Mouse (Mus musculus) forebrain, embryonic 16.5 days (tissue): ENCODE results near the gene Gm20388. TPM values are rescaled to one million over a fixed set of nuclear protein-coding genes. Genes with fewer than 3 reads are reported as not detected.

Experiments
- ATAC-seq: fragments of 200-750 bp; cut with Nextera tagmentation; 2 replicates; pipeline ENCODE4 v1.8.0; 2017; ENCODE audit warnings: mild to moderate bottlenecking, moderate library complexity
- H3K27ac ChIP-seq: fragments of 300-500 bp; sonication (generic); 2 replicates; pipeline ENCODE4 v1.5.1; 2014; ENCODE audit warnings: low read length, control low read depth
- H3K27me3 ChIP-seq: fragments of 300-500 bp; sonication (generic); replicated peaks from 2 replicates; pipeline ENCODE4 v1.6.1; 2014; ENCODE audit warnings: low read length; ENCODE audit not compliant: control insufficient read depth, insufficient read depth
- H3K36me3 ChIP-seq: fragments of 300-500 bp; sonication (generic); 2 replicates; pipeline ENCODE4 v1.6.1; 2014; ENCODE audit not compliant: control insufficient read depth, insufficient read depth
- H3K4me1 ChIP-seq: fragments of 300-500 bp; sonication (generic); replicated peaks from 2 replicates; pipeline ENCODE4 v1.6.1; 2014; ENCODE audit warnings: low read length; ENCODE audit not compliant: control insufficient read depth, insufficient read depth
- H3K4me2 ChIP-seq: fragments of 300-500 bp; sonication (generic); 2 replicates; pipeline ENCODE4 v1.6.1; 2014; ENCODE audit warnings: mild to moderate bottlenecking, low read length, control low read depth
- H3K4me3 ChIP-seq: fragments of 300-500 bp; sonication (generic); replicated peaks from 2 replicates; pipeline ENCODE4 v1.5.1; 2014; ENCODE audit warnings: mild to moderate bottlenecking, low read length, control low read depth
- H3K9ac ChIP-seq: fragments of 300-500 bp; sonication (generic); replicated peaks from 2 replicates; pipeline ENCODE4 v1.6.1; 2014; ENCODE audit warnings: low read depth, low read length, control low read depth
- H3K9me3 ChIP-seq: fragments of 300-500 bp; sonication (generic); 2 replicates; pipeline ENCODE4 v1.6.1; 2016; ENCODE audit warnings: low read length; ENCODE audit not compliant: control insufficient read depth
- WGBS: fragments of 180-500 bp; shearing (Covaris S2); extraction: QIAGEN DNeasy Blood & Tissue Kit; methylation state at CpG from one replicate; pipeline ENCODE4 v1.1.7; 2014; 5-methylcytosine and 5-hydroxymethylcytosine counted together
- polyA plus RNA-seq: library from polyadenylated mRNA; unstranded; fragments of >200 nt; fragmentation: Nextera tagmentation; extraction: Ambion mirVana; gene quantifications from 2 replicates; pipeline ENCODE4 v1.2.1, GENCODE M21; 2015

Gm20388 gene
- polyA plus RNA-seq, 1 experiment from 2014 or later, result 4.7 TPM

DNA sequence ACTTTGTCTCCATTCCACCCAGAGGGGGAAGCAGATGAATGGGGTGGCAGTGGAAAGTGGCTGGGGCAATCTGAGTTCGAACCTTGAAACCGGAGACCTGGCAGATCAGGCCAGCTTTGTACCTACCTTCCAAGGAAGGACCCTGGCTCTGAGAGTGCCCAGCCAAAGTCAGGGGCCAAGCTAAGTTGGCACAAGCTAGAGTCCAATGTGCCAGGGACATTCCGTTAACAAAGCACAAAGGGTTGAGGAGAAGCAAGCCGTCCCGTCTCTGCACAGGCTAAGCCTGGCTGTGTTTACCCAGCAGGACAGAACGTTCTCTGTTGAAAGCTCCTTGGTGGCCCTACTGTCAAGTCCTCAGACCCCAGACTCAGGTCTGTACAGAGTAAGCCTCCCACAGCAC lies 3875.5 kb downstream of the Gm20388 start:
- Histone ChIP-seq H3K27ac (no peak overlapping the region), H3K36me3 (no peaks in the 10 kb centered on the region), H3K4me1 (0 out of 2 replicates have a peak, but pooled peaks cover 2% of the 10 kb centered on the region), H3K4me2 (no peak overlapping the region), H3K9ac (no peak overlapping the region), H3K27me3 (no peaks in the 10 kb centered on the region), H3K9me3 (no peaks in the 10 kb centered on the region), H3K4me3 (no peak overlapping the region)
- no peak for ATAC-seq
- WGBS, result 77% methylated on average over 6 of the region's 6 CpGs

DNA sequence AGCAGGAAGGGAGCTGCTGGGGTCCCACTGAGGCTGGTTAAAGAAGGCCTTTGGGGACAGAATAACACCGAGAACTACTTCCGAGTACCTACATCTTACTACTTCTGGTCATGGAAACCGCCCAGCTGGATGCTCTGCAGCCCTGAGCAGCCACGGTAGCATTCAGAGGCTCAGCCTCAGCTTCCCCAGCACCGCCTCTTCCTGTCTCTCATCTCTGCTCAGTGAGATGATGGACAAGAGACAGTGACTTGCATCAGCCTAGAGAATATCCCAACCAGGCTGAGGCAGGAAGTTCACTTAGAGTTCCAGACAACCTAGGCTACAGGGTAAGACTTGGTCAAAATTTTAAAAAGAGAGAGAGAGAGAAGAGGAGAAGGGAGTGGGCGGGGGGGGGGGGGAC lies 3876.0 kb downstream of the Gm20388 start:
- 81% methylated on average over 6 of the region's 6 CpGs for WGBS
- no peak for ATAC-seq
- Histone ChIP-seq H3K27me3 (no peaks in the 10 kb centered on the region), H3K9me3 (no peaks in the 10 kb centered on the region), H3K9ac (no peak overlapping the region), H3K4me3 (no peak overlapping the region), H3K27ac (no peak overlapping the region), H3K4me1 (peaks cover 2% of the 10 kb centered on the region; the same call in 1 of the 2 replicates), H3K36me3 (no peaks in the 10 kb centered on the region), H3K4me2 (no peak overlapping the region)

DNA sequence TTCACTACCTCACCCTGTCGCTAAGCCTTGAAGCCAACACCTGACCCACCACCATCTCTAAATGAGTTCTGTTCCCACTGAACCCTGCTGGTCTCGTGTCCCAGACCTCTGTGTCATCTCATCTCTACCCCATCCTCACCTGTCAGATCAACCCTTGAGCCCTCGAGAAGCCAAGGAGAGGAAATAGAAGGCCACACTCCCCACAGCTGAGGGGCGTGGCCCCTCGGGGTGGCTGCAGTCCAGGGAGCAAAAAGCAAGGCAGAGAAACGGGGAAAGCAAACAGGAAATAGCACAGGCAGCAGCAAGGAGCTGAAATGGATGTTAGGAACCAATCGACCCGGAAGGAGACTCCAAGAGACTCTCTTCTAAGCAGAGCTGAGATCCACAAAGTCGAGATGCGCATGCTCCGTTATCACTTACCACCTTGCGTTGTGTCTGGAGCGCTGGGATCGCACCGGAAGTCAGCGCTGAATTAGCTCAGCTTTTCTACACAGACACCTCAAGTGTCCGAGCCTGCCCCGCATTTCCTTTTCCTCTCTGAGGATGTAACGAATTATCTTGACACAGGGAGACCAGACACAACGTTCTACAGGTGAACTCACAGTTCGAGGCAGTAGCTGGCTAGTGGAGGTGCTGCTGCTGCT lies 3876.7 kb downstream of the Gm20388 start:
- no peak overlapping the region for H3K4me2 ChIP-seq
- WGBS, result 64% methylated on average over 21 of the region's 21 CpGs
- no peak overlapping the region for H3K4me3 ChIP-seq
- H3K9ac ChIP-seq, result no peak overlapping the region
- no peaks in the 10 kb centered on the region for H3K9me3 ChIP-seq
- H3K4me1 ChIP-seq, result peaks cover 2% of the 10 kb centered on the region; the same call in 1 of the 2 replicates
- ATAC-seq, result no peak
- H3K27ac ChIP-seq, result no peak overlapping the region
- H3K36me3 ChIP-seq, result no peaks in the 10 kb centered on the region
- no peaks in the 10 kb centered on the region for H3K27me3 ChIP-seq

DNA sequence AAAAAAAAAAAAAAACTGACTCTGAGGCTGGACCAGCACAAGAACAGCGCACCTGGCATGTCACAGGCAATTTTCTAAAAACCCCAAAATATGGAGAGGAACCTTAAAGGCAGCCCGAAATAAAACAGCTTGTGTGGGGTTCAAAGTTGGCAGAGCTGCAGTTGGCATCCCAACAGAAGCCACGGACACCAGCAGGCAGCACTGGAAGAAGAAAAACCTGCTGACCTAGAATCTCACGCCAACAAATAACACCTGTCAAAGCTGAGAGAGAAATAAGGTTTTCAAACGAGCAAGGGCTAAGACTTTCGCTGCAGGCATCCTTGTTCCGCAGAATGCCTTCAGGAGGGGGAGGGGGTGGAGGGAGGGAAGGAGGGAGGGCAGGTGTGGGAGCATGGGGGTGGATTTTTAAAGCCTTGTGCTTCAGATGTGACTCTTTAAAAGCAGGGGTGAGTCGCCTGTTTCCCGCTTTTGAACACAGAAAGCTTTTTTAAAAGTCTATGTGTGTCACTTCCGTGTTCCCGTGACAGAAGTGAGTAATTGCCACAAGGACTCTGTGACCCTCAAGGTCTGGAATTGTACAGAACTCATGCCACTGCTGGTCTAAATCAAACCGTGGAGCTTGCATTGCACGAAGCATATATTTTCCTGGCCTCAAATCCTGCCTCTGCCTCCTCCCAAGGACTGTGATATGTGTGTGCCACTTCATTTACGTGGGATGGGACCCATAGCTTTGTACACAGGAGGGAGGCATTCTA lies 3878.0 kb downstream of the Gm20388 start:
- no peak overlapping the region for H3K4me2 ChIP-seq
- H3K36me3 ChIP-seq, result no peaks in the 10 kb centered on the region
- no peak for ATAC-seq
- H3K9ac ChIP-seq, result no peak overlapping the region
- no peak overlapping the region for H3K4me3 ChIP-seq
- no peaks in the 10 kb centered on the region for H3K27me3 ChIP-seq
- H3K9me3 ChIP-seq, result no peaks in the 10 kb centered on the region
- H3K27ac ChIP-seq, result no peak overlapping the region
- 57% methylated on average over 14 of the region's 14 CpGs for WGBS
- peaks cover 2% of the 10 kb centered on the region; the same call in 1 of the 2 replicates for H3K4me1 ChIP-seq

DNA sequence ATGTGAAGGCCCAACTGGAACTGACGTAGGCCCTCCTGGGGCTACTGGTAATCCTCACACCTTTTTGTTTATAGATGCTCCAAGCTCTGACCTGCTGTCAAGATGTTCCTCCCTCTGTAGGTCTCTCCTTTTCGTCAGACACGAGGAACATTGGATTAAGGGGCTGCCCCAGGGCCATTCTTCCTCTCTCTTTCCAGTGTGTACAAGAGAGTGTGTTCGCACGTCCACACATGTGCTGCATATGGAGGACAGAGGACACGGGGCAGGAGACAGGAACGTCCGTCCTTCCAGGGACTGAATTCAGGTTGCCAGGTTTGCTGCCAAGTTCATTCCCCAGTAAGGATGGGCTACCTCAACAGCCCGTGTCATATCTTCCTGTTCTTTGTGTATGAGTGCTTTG lies 3878.8 kb downstream of the Gm20388 start:
- H3K4me1 ChIP-seq, result peaks cover 2% of the 10 kb centered on the region; the same call in 1 of the 2 replicates
- H3K27me3 ChIP-seq, result no peaks in the 10 kb centered on the region
- H3K36me3 ChIP-seq, result no peaks in the 10 kb centered on the region
- no peaks in the 10 kb centered on the region for H3K9me3 ChIP-seq
- no peak overlapping the region for H3K4me2 ChIP-seq
- H3K27ac ChIP-seq, result no peak overlapping the region
- WGBS, result 76% methylated on average over 9 of the region's 9 CpGs
- no peak for ATAC-seq
- H3K9ac ChIP-seq, result no peak overlapping the region
- H3K4me3 ChIP-seq, result no peak overlapping the region

DNA sequence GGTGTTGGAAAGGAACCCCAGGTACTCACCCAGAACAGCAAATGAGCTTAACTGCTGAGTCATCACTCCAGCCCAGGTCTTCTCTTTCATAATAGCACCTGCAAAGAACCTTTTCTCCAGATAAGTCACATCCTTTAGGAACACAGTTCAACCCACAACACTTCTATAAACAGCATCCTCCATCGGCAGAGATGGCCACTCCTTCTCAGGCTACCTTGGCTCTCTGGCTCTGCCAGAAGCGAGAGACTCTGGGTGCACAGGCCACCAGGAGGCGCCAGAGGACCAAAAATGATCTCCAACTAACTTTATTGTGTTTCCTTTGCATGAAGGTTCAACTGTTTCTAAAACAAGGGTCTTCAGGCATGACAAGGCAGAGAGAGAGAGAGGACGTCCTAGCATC lies 3879.3 kb downstream of the Gm20388 start:
- no peak overlapping the region for H3K4me3 ChIP-seq
- 2% methylated on average over 4 of the region's 4 CpGs for WGBS
- no peaks in the 10 kb centered on the region for H3K27me3 ChIP-seq
- H3K36me3 ChIP-seq, result no peaks in the 10 kb centered on the region
- ATAC-seq, result no peak
- H3K27ac ChIP-seq, result no peak overlapping the region
- peaks cover 2% of the 10 kb centered on the region; the same call in 1 of the 2 replicates for H3K4me1 ChIP-seq
- no peak overlapping the region for H3K4me2 ChIP-seq
- H3K9me3 ChIP-seq, result no peaks in the 10 kb centered on the region
- no peak overlapping the region for H3K9ac ChIP-seq

DNA sequence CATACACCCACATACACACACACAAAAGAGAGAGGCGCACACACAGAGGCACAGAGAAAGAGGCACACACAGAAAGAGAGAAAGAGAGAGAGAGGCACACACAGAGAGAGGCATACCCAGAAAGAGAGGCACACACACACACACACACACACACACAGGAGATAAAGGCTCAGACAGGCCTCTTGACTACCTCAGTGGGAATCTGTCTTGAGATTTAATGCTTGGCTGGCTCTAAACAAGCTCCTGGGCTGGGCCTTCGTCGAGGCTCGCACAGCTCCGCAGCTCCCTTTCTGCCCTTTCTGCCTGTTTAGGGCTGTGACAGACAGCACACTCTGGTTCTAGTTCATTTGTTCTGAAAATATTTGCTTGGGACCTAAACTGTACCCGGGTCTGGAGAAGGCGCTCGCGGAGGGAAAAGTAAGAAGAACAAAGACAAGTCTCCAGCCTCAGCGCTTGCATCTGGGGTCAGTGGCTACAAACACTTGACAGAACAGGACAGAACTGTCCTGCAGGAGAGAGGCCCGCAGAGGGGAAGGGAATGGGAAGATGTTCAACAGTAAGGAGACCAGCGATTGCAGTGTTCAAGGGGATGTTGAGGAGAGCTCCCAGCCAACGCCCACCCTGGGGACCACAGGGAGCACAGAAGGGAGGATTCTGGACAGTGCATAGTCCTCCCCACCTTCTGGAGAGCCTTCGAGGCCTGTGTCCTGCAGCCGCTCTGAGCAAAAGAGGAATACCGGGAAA lies 3880.6 kb downstream of the Gm20388 start:
- H3K4me2 ChIP-seq, result no peak overlapping the region
- H3K9me3 ChIP-seq, result no peaks in the 10 kb centered on the region
- no peak overlapping the region for H3K4me3 ChIP-seq
- H3K27me3 ChIP-seq, result no peaks in the 10 kb centered on the region
- H3K9ac ChIP-seq, result 0 out of 2 replicates have a peak overlapping the region, but pooled peaks have one; percentile 11
- peak; percentile 33 for ATAC-seq
- no peaks in the 10 kb centered on the region for H3K36me3 ChIP-seq
- whole genome bisulfite sequencing, result 15% methylated on average over 16 of the region's 16 CpGs
- peaks cover 2% of the 10 kb centered on the region; the same call in 1 of the 2 replicates for H3K4me1 ChIP-seq
- H3K27ac ChIP-seq, result no peak overlapping the region

DNA sequence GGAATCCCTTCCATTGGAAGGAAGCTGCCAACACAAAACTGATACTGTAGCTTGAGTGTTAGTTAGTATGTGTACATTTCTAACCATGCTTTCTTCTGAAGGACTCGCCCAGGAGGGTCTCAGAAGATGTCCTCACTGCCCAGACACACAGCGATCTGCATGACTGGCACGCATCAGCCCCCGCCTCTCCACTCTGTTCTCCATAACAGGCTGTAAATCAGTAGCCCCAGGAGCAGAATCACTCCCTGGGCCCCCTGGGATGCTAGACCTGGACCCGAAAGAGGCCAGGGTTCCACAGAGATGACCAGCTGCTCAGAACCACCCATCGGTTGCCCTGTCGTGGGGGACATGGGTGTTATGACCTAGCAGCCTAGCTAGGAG lies 3881.2 kb downstream of the Gm20388 start:
- H3K9me3 ChIP-seq, result no peaks in the 10 kb centered on the region
- no peaks in the 10 kb centered on the region for H3K36me3 ChIP-seq
- peaks cover 2% of the 10 kb centered on the region; the same call in 1 of the 2 replicates for H3K4me1 ChIP-seq
- ATAC-seq, result no peak
- no peaks in the 10 kb centered on the region for H3K27me3 ChIP-seq
- no peak overlapping the region for H3K9ac ChIP-seq
- H3K4me3 ChIP-seq, result no peak overlapping the region
- 67% methylated on average over 7 of the region's 7 CpGs for WGBS
- no peak overlapping the region for H3K27ac ChIP-seq
- H3K4me2 ChIP-seq, result no peak overlapping the region

DNA sequence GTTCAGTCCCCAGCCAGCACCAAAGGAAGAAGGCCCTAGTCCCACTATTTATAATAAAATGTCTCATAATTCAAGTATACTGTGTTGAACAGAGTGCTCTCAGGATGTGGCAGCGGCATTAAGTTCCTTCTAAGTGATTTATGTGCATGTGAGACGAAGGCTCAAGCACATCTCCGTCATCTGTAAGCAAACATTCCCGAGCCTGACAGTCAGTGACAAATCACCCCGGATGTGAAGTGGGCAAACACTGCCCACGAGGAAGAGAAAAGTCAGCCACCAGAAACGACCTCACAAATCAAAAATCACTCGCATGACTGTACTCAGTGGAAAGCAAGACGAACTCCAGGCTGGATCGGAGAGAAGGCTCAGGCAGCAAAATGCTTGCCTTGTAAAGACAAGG lies 3883.3 kb downstream of the Gm20388 start:
- no peak overlapping the region for H3K4me3 ChIP-seq

More for the DNA sequence above, 3883.3 kb downstream of the Gm20388 start:
- no peaks in the 10 kb centered on the region for H3K27me3 ChIP-seq
- no peak for ATAC-seq
- no peaks in the 10 kb centered on the region for H3K9me3 ChIP-seq
- H3K27ac ChIP-seq, result no peak overlapping the region
- no peak overlapping the region for H3K4me2 ChIP-seq
- WGBS, result 74% methylated on average over 10 of the region's 10 CpGs
- no peak overlapping the region for H3K9ac ChIP-seq
- H3K36me3 ChIP-seq, result no peaks in the 10 kb centered on the region
- H3K4me1 ChIP-seq, result peaks cover 2% of the 10 kb centered on the region; the same call in 1 of the 2 replicates
